In genomic region chr7:16324661-16325060, GRCm38 (mm10) we compare ENCODE assay signal across 29 mouse cellular contexts. TPM values are rescaled to one million over a fixed set of nuclear protein-coding genes. Genes with fewer than 3 reads are reported as not detected.
A peak's percentile ranks its signal among the peaks of the same experiment; 100 is the strongest.
DNase-seq lines count a peak whose midpoint lies in the region; ATAC-seq and TF ChIP-seq lines count a peak whose summit lies in the region.
"Had no signal": no experiment of that assay in that cellular context is flagged by ENCODE, and none has a peak within 500 bp of the region (broad histone marks: within the 10 kb centered on the region; RNA-seq: fewer than 3 reads in every experiment).

No protein-coding gene starts in this region.

- H3K4me2 ChIP-seq in stomach, embryonic 16.5 days (ENCODE audit: low read depth, low read length) = no peak overlapping the region
- H3K4me2 ChIP-seq: embryonic facial prominence, embryonic 15.5 days; forebrain, embryonic 13.5 days; limb, embryonic 15.5 days; lung, embryonic 15.5 days; midbrain, embryonic 15.5 days; neural tube, embryonic 15.5 days had no signal

- ATAC-seq in stomach, embryonic 16.5 days (ENCODE audit: insufficient read depth, low FRiP score) = no peak
- ATAC-seq: forebrain, embryonic 13.5 days; hindbrain, embryonic 16.5 days; midbrain, embryonic 15.5 days had no signal

- no peak overlapping the region for H3K9ac ChIP-seq in stomach, embryonic 16.5 days (ENCODE audit: low read length)
- H3K9ac ChIP-seq: embryonic facial prominence, embryonic 15.5 days; forebrain, embryonic 13.5 days; limb, embryonic 15.5 days; liver, embryonic 14.5 days; lung, embryonic 15.5 days; midbrain, embryonic 15.5 days; neural tube, embryonic 15.5 days had no signal

- H3K4me1 ChIP-seq in stomach, embryonic 16.5 days (ENCODE audit: control insufficient read depth, insufficient read depth, low read length) = peaks cover 4% of the 10 kb centered on the region
- H3K4me1 ChIP-seq: forebrain, embryonic 13.5 days; neural tube, embryonic 15.5 days had no signal

- H3K27me3 ChIP-seq in stomach, embryonic 16.5 days (ENCODE audit: control insufficient read depth, insufficient read depth, low read length) = no peaks in the 10 kb centered on the region
- H3K27me3 ChIP-seq: embryonic facial prominence, embryonic 15.5 days; forebrain, embryonic 13.5 days; limb, embryonic 15.5 days; lung, embryonic 15.5 days; midbrain, embryonic 15.5 days; neural tube, embryonic 15.5 days had no signal

- H3K4me3 ChIP-seq in gastrocnemius, adult 2 months = no peak overlapping the region
- H3K4me3 ChIP-seq in stomach, embryonic 16.5 days (replicated peaks; ENCODE audit: low read length) = no peak overlapping the region
- H3K4me3 ChIP-seq: embryonic facial prominence, embryonic 15.5 days; forebrain, embryonic 13.5 days; hindbrain, embryonic 10.5 days; layer of hippocampus, adult 2 months; left cerebral cortex, adult 2 months; limb, embryonic 15.5 days; lung, embryonic 15.5 days; midbrain, embryonic 10.5 days; midbrain, embryonic 15.5 days; neural tube, embryonic 15.5 days had no signal

- no peaks in the 10 kb centered on the region for H3K9me3 ChIP-seq in stomach, embryonic 16.5 days (replicated peaks; ENCODE audit: control insufficient read depth, low read length)
- H3K9me3 ChIP-seq: embryonic facial prominence, embryonic 15.5 days; forebrain, embryonic 13.5 days; hindbrain, embryonic 10.5 days; limb, embryonic 15.5 days; lung, embryonic 15.5 days; midbrain, embryonic 10.5 days; midbrain, embryonic 15.5 days; neural tube, embryonic 15.5 days had no signal

- peak overlapping the region; percentile 35; the same call in 1 of the 2 replicates for H3K27ac ChIP-seq in gastrocnemius, adult 2 months
- H3K27ac ChIP-seq in stomach, embryonic 16.5 days (ENCODE audit: low read length) = peak overlapping the region; percentile 3; the same call in 1 of the 2 replicates
- H3K27ac ChIP-seq: embryonic facial prominence, embryonic 15.5 days; forebrain, embryonic 13.5 days; hindbrain, embryonic 10.5 days; layer of hippocampus, adult 2 months; left cerebral cortex, adult 2 months; limb, embryonic 15.5 days; liver, embryonic 14.5 days; lung, embryonic 15.5 days; midbrain, embryonic 10.5 days; midbrain, embryonic 15.5 days; neural tube, embryonic 15.5 days had no signal

- no peak for DNase-seq in gastrocnemius, adult 2 months
- no peak for DNase-seq in gastrocnemius, postnatal 25 days
- DNase-seq in kidney, postnatal 4 days = peak; percentile 33 to 64
- no peak for DNase-seq in kidney, adult 18-20 months
- DNase-seq in lung, postnatal 10 days = peak; percentile 18
- DNase-seq in lung, postnatal 25 days (ENCODE audit: low spot score) = no peak
- DNase-seq in urinary bladder, adult 2 months (ENCODE audit: low spot score) = no peak
- DNase-seq: adrenal gland, postnatal 36 days; cerebellum, adult 18-20 months; cerebellum, postnatal 10 days; heart, postnatal 14 days; kidney, adult 8-10 months; kidney, postnatal 25 days; retina, postnatal 1 day; right cerebral cortex, postnatal 25 days; thymus, postnatal 4 days had no signal

- 0 out of 2 replicates have a peak, but pooled peaks cover 4% of the 10 kb centered on the region for H3K36me3 ChIP-seq in stomach, embryonic 16.5 days (ENCODE audit: control insufficient read depth, insufficient read depth, low read length)

- TF ChIP-seq CTCF in gastrocnemius, adult 2 months (IDR thresholded peaks at IDR 0.05) = no peak

- intact Hi-C loops in gastrocnemius, adult 2 months (cut with DNase I) = loop anchor here (1.0 to 5.0 kb wide), 2 partner anchors 10 to 53 kb away; no protein-coding TSS in a partner anchor

- 55% methylated on average over 7 of the region's 7 CpGs for WGBS in stomach, embryonic 16.5 days

RNA-seq across cellular contexts. Expression of gene Bbc3, which starts 16.5 kb away (rescaled TPM):
- total RNA-seq in gastrocnemius, adult 2 months (2021) = 1 to 10 TPM; 1.4 to 2.9 TPM
- total RNA-seq in gastrocnemius, postnatal 25 days (2021) = 1 to 10 TPM; 1.7 to 2.4 TPM
- 3.7 and 4.1 TPM in 2 replicates for polyA plus RNA-seq in stomach, embryonic 16.5 days (2015; fragmentation: Nextera tagmentation; extraction: Ambion mirVana)
- polyA plus RNA-seq in urinary bladder, adult 2 months (2012; rRNA removed) = 5.0 and 5.2 TPM in 2 replicates

RNA-seq across cellular contexts. Expression of gene Ccdc9, which starts 38.1 kb away (rescaled TPM):
- 10 to 100 TPM; 41.0 to 42.1 TPM for total RNA-seq in gastrocnemius, adult 2 months (2021)
- 10 to 100 TPM; 29.1 to 36.9 TPM for total RNA-seq in gastrocnemius, postnatal 25 days (2021)
- 16.7 and 18.8 TPM in 2 replicates for polyA plus RNA-seq in stomach, embryonic 16.5 days (2015; fragmentation: Nextera tagmentation; extraction: Ambion mirVana)
- 61.4 and 104 TPM in 2 replicates for polyA plus RNA-seq in urinary bladder, adult 2 months (2012; rRNA removed)

RNA-seq across cellular contexts. Expression of gene Inafm1, which starts 51.2 kb away (rescaled TPM):
- total RNA-seq in gastrocnemius, adult 2 months (2021) = 10 to 100 TPM; 15.7 to 15.8 TPM
- 10 to 100 TPM; 13.1 to 13.2 TPM for total RNA-seq in gastrocnemius, postnatal 25 days (2021)
- 11.8 and 12.8 TPM in 2 replicates for polyA plus RNA-seq in stomach, embryonic 16.5 days (2015; fragmentation: Nextera tagmentation; extraction: Ambion mirVana)
- 26.5 and 36.7 TPM in 2 replicates for polyA plus RNA-seq in urinary bladder, adult 2 months (2012; rRNA removed)

Comparison
In these comparisons a context has a peak if more than half of its experiments do, and no peak if none do; other contexts are left out.
1. DNase-seq: peak in kidney, postnatal 4 days (2 of 2) and lung, postnatal 10 days (single experiment); none in gastrocnemius, adult 2 months (single experiment), gastrocnemius, postnatal 25 days (single experiment), kidney, adult 18-20 months (single experiment), lung, postnatal 25 days (single experiment) and urinary bladder, adult 2 months (single experiment).